Mouse (Mus musculus): Measurements from ENCODE around the gene Fbln1.

- TF ChIP-seq CTCF (IDR thresholded peaks at IDR 0.05; ENCODE audit: extremely low read depth, insufficient read depth, low read length) (no peak), POLR2A (IDR thresholded peaks at IDR 0.05; ENCODE audit: extremely low read depth, insufficient read depth, low read length) (no peak)
These were observed 93.2 kb downstream of the Fbln1 start for GRCm38 (mm10) chr15:85298946-85299345.

All from cortical plate, adult 2 months (tissue).